Mouse (Mus musculus): ENCODE results near the gene Dnah2. TPM values are rescaled to one million over a fixed set of nuclear protein-coding genes. Genes with fewer than 3 reads are reported as not detected.

Gene Dnah2
- polyA plus RNA-seq (2012; rRNA removed) = 0.03 TPM in 2 replicates
- 0.01 TPM in 2 replicates for polyA plus RNA-seq (2014; fragmentation: Nextera tagmentation; extraction: Ambion mirVana)

DNA sequence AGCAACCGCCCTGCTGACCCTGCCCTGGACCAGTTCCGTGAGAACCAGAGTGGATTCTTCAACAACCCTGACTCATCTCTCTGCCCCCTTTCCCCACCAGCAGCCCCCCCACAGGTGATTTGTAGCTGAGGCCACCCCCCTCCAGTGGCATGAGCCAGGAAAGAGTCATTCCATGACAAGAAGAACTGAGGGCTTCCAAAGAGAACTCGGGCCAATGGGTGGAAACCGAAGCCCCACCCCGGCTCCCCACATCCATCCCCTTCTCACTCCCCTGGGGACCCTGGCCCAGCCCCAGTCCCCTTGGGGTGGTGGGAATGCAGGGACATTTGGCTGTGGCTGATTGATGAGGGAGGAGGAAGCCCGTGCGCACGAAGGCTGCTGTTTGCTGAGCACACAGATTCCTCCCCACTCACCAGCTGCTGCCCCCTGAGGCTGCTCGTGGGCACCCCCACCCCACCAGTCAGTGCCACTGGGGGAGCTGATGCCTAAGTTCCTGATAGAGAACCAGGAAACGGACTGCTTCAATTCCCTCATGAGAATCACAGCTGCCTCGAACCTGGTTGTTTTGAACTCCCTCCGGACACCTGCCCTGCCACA is at the start of gene Dnah2:
Gene Dnah2 (minus strand): TSS at position 51 of the 597 bp plus-strand sequence.
- DNase-seq (ENCODE audit: low read depth in 3 of 3, low spot score in 3 of 3) (no peak), ATAC-seq (ENCODE audit: insufficient read depth) (no peak)
- Histone ChIP-seq H3K4me1 (replicated peaks; ENCODE audit: control insufficient read depth in 2 of 2, insufficient read depth in 2 of 2, low read length in 1 of 2) (no peaks in the 10 kb centered on the region; a peak in 2 of 4 replicates), H3K27me3 (ENCODE audit: control insufficient read depth, insufficient read depth, low read length) (no peaks in the 10 kb centered on the region; the same call in none of the 2 replicates), H3K4me2 (ENCODE audit: low read depth) (no peak within 1 kb of the TSS), H3K27ac (no peak within 1 kb of the TSS), H3K4me3 (ENCODE audit: insufficient read depth in 1 of 2, low read depth in 2 of 2, low read length in 2 of 2) (no peak within 1 kb of the TSS), H3K9me3 (ENCODE audit: control insufficient read depth, low read length) (no peaks in the 10 kb centered on the region), H3K9ac (replicated peaks) (no peak within 1 kb of the TSS), H3K36me3 (replicated peaks; ENCODE audit: control insufficient read depth, insufficient read depth, low read depth) (no peaks in the 10 kb centered on the region)
- 40% methylated on average over 12 of the region's 12 CpGs for whole genome bisulfite sequencing (ENCODE audit: insufficient replicate concordance)
- no peak for TF ChIP-seq EP300 (IDR thresholded peaks at IDR 0.05; ENCODE audit: low read depth)
- TF ChIP-seq CTCF (IDR thresholded peaks at IDR 0.05; ENCODE audit: low read depth) = no peak

DNA sequence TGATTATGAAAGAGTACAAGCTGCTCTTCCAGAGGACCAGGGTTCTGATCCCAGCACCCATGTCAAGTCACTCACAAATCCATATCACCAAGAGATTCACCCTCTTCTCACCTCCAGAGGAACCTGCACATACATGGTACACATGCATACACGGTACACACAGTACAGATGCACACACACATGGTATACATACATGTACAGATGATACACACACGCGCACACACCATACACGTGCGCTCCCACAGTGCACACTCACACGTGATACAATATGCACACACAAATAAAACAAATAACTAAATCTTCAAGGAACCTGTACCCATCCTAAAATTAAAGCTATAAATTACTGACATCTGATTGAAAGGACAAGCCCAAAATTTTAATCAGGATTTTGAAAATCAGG is 45.9 kb upstream of the Dnah2 start:
- DNase-seq (ENCODE audit: low read depth in 3 of 3, low spot score in 3 of 3) (no peak), ATAC-seq (ENCODE audit: insufficient read depth) (no peak)
- Histone ChIP-seq H3K27me3 (ENCODE audit: control insufficient read depth, insufficient read depth, low read length) (no peaks in the 10 kb centered on the region), H3K4me1 (replicated peaks; ENCODE audit: control insufficient read depth in 2 of 2, insufficient read depth in 2 of 2, low read length in 1 of 2) (peaks cover 26 to 40% of the 10 kb centered on the region in 2 experiments), H3K36me3 (replicated peaks; ENCODE audit: control insufficient read depth, insufficient read depth, low read depth) (peaks cover 11% of the 10 kb centered on the region), H3K9me3 (ENCODE audit: control insufficient read depth, low read length) (no peaks in the 10 kb centered on the region), H3K4me3 (ENCODE audit: insufficient read depth in 1 of 2, low read depth in 2 of 2, low read length in 2 of 2) (no peak overlapping the region), H3K4me2 (ENCODE audit: low read depth) (no peak overlapping the region), H3K9ac (replicated peaks) (no peak overlapping the region), H3K27ac (no peak overlapping the region)
- WGBS (ENCODE audit: insufficient replicate concordance) = 91% methylated on average over 6 of the region's 6 CpGs
- TF ChIP-seq EP300 (IDR thresholded peaks at IDR 0.05; ENCODE audit: low read depth) (no peak), CTCF (IDR thresholded peaks at IDR 0.05; ENCODE audit: low read depth) (no peak)

DNA sequence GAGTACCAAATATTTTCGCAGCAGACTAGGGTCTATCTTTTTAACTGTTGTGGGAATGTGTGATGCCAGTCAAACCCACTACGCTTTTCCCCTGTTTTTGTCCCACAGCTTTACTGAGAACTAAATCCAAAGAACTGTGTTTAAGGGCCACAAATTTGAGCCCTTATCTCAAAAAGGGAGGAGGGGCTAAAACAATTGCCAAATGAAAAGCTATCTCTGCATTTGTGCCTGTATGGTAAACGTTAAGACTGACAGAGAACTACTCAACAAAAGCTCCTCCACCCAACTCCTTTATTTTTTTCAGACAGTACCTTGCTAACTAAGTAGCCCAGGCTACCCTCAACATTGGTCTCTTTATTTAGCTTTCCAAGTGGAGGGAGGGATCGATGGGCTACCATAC is 43.9 kb upstream of the Dnah2 start:
- Histone ChIP-seq H3K4me2 (ENCODE audit: low read depth) (no peak overlapping the region), H3K36me3 (replicated peaks; ENCODE audit: control insufficient read depth, insufficient read depth, low read depth) (peaks cover 29% of the 10 kb centered on the region), H3K4me1 (replicated peaks; ENCODE audit: control insufficient read depth in 2 of 2, insufficient read depth in 2 of 2, low read length in 1 of 2) (peaks cover 30 to 46% of the 10 kb centered on the region in 2 experiments), H3K27ac (peak overlapping the region; percentile 53), H3K27me3 (ENCODE audit: control insufficient read depth, insufficient read depth, low read length) (no peaks in the 10 kb centered on the region), H3K9ac (replicated peaks) (peak overlapping the region; percentile 11; the same call in 1 of the 2 replicates), H3K4me3 (ENCODE audit: insufficient read depth in 1 of 2, low read depth in 2 of 2, low read length in 2 of 2) (no peak overlapping the region), H3K9me3 (ENCODE audit: control insufficient read depth, low read length) (no peaks in the 10 kb centered on the region)
- ATAC-seq (ENCODE audit: insufficient read depth) (no peak), DNase-seq (ENCODE audit: low read depth in 3 of 3, low spot score in 3 of 3) (no peak)
- 54% methylated on average over 4 of the region's 4 CpGs for WGBS (ENCODE audit: insufficient replicate concordance)
- no peak for TF ChIP-seq CTCF (IDR thresholded peaks at IDR 0.05; ENCODE audit: low read depth)
- no peak for TF ChIP-seq EP300 (IDR thresholded peaks at IDR 0.05; ENCODE audit: low read depth)

DNA sequence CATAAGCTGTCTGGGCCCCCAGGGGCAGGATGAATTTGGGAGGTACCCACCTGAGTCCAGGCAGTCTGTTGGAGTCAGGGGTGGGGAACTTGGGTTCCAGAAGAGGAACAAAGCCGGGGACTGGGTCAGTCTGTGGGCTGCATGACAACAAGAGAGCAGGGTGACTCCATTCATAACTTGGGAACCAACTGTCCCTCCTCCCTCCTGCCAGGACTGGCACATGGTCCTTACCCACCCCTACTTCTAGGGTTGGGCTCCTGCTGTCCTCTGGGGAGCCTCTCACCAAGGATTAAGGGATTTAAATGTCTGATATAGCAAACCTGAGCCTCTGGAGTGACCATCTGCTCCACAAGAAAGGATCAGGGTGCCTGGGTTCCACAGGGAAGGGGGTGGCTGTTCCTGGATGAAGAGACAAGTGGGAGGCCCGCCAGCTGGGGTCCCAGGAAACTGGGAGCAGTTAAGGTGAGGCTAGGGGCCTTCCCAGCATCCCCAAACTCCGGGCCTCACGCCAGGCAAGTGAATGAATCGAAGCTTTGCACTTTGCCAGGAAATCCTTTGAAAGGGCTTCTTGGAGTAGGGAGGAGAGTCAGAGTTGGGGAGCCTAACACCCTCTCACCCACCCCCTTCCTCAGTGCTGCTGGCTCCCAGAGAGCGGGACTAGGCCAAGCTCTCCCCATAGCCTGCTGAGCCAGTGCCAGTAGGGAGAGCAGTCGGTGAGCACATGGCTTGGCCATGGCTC is 43.2 kb upstream of the Dnah2 start:
- Histone ChIP-seq H3K4me1 (replicated peaks; ENCODE audit: control insufficient read depth in 2 of 2, insufficient read depth in 2 of 2, low read length in 1 of 2) (peaks cover 30 to 46% of the 10 kb centered on the region in 2 experiments), H3K9me3 (ENCODE audit: control insufficient read depth, low read length) (no peaks in the 10 kb centered on the region), H3K36me3 (replicated peaks; ENCODE audit: control insufficient read depth, insufficient read depth, low read depth) (peaks cover 34% of the 10 kb centered on the region), H3K27me3 (ENCODE audit: control insufficient read depth, insufficient read depth, low read length) (no peaks in the 10 kb centered on the region), H3K4me3 (ENCODE audit: insufficient read depth in 1 of 2, low read depth in 2 of 2, low read length in 2 of 2) (no peak overlapping the region), H3K4me2 (ENCODE audit: low read depth) (no peak overlapping the region), H3K27ac (peak overlapping the region; percentile 53), H3K9ac (replicated peaks) (peak overlapping the region; percentile 11; the same call in 1 of the 2 replicates)
- ATAC-seq (ENCODE audit: insufficient read depth) (no peak), DNase-seq (ENCODE audit: low read depth in 3 of 3, low spot score in 3 of 3) (no peak)
- TF ChIP-seq EP300 (IDR thresholded peaks at IDR 0.05; ENCODE audit: low read depth) (no peak), CTCF (IDR thresholded peaks at IDR 0.05; ENCODE audit: low read depth) (no peak)
- WGBS (ENCODE audit: insufficient replicate concordance) = 71% methylated on average over 7 of the region's 7 CpGs

DNA sequence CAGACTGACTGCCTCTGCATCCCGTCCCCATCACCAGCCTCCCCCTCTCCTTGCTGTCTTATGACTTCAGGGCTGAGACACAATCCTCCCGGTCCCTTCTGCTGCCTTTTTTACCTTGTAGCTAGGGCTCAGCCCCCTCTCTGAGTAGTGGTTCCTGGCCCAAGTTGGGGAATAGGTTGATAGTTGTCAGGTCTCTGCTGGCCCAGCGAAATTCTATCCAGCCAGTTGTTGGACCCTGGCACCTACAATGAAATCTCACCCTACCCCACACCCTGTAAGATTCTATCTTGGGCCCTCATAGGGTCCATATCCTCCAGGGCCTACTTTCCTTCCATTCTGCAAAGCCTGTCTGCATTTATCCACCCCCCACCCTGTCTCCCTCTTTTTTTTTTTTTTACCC is 42.5 kb upstream of the Dnah2 start:
- H3K36me3 ChIP-seq (replicated peaks; ENCODE audit: control insufficient read depth, insufficient read depth, low read depth) = peaks cover 34% of the 10 kb centered on the region
- H3K27me3 ChIP-seq (ENCODE audit: control insufficient read depth, insufficient read depth, low read length) = no peaks in the 10 kb centered on the region
- no peak for TF ChIP-seq CTCF (IDR thresholded peaks at IDR 0.05; ENCODE audit: low read depth)
- no peak for TF ChIP-seq EP300 (IDR thresholded peaks at IDR 0.05; ENCODE audit: low read depth)
- no peaks in the 10 kb centered on the region for H3K9me3 ChIP-seq (ENCODE audit: control insufficient read depth, low read length)
- H3K4me2 ChIP-seq (ENCODE audit: low read depth) = no peak overlapping the region
- ATAC-seq (ENCODE audit: insufficient read depth) (no peak), DNase-seq (ENCODE audit: low read depth in 3 of 3, low spot score in 3 of 3) (no peak)
- H3K4me1 ChIP-seq (replicated peaks; ENCODE audit: control insufficient read depth in 2 of 2, insufficient read depth in 2 of 2, low read length in 1 of 2) = peaks cover 31 to 49% of the 10 kb centered on the region in 2 experiments
- H3K4me3 ChIP-seq (ENCODE audit: insufficient read depth in 1 of 2, low read depth in 2 of 2, low read length in 2 of 2) = no peak overlapping the region
- H3K27ac ChIP-seq = peak overlapping the region; percentile 7
- 77% methylated on average over 3 of the region's 3 CpGs for WGBS (ENCODE audit: insufficient replicate concordance)
- no peak overlapping the region for H3K9ac ChIP-seq (replicated peaks)

All from liver, embryonic 14.5 days (tissue).